Mouse (Mus musculus) olfactory bulb, adult 2 months (tissue): ENCODE results near the gene Rae1.

Experiments
- CTCF ChIP-seq: fragments of 200-500 bp; IDR thresholded peaks from 2 replicates; pipeline ENCODE4 v1.5.1; 2012; ENCODE audit warnings: low read depth, mild to moderate bottlenecking, low read length, moderate library complexity; ENCODE audit not compliant: insufficient read depth
- POLR2A ChIP-seq: fragments of 200-500 bp; IDR thresholded peaks from 2 replicates; pipeline ENCODE4 v1.6.1; 2012; ENCODE audit warnings: mild to moderate bottlenecking, low read depth, low read length, moderate library complexity; ENCODE audit not compliant: insufficient read depth

GRCm38 (mm10) chr2:172977409-172978130 lies 22.3 kb upstream of the Rae1 start, which contains the start of gene Spo11:
- no peak for TF ChIP-seq CTCF
- TF ChIP-seq POLR2A, result no peak
